Mouse (Mus musculus) gastrocnemius, postnatal 25 days (tissue): Measurements from ENCODE around the gene Dennd4c. TPM values are rescaled to one million over a fixed set of nuclear protein-coding genes. Genes with fewer than 3 reads are reported as not detected.
"Not testable (repeated sequence)": the region's sequence is repeated elsewhere in the genome, so short reads cannot be mapped to it uniquely, and the experiment has no call there.

Source experiments
- DNase-seq: peaks from one replicate; pipeline ENCODE4 v3.0.0; 2022
- total RNA-seq, 2 experiments: library from RNA; stranded (reverse); gene quantifications; 1 replicate in 1 of 2; 2 replicates in 1 of 2; pipeline ENCODE4 v1.2.3; 2021

Dennd4c gene
- total RNA-seq, 2 experiments from 2014 or later: 23.2 to 27.5 TPM

DNA sequence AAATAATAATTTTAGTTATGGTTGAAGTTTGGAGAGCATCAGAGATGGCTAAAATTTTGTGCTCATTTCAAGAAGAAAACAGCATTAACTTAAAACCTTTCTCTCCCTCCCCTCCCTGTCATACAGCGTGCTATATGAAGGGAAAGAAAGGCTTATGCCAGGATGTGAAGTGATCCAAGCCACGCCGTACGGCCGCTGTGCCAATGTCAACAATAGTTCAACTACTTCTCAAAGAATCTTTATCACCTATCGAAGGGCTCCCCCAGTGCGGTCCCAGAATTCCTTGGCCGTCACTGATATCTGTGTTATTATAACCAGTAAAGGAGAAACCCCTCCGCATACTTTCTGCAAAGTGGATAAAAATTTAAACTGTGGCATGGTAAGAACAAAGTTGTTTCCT, 29.2 kb downstream of the Dennd4c start:
- no peak for DNase-seq

DNA sequence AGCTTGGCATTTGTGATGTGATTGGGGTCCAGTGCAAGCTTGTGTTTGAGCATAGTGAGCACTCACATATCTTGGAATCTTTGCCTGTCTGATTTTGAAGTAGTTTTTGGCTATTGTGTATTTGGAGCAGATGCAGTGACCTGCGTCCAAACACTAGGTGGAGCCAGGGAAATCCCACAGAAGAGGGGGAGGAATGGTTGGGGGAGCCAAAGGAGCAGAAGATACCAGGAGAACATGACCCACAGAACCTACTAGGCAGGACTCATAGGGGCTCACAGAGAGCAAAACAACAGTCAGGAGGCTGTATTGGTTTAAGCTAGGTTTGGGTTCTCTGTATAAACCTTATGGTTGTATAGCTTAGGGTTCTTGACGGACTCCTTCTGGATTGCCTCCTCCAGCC, 62.2 kb downstream of the Dennd4c start:
- no peak for DNase-seq

DNA sequence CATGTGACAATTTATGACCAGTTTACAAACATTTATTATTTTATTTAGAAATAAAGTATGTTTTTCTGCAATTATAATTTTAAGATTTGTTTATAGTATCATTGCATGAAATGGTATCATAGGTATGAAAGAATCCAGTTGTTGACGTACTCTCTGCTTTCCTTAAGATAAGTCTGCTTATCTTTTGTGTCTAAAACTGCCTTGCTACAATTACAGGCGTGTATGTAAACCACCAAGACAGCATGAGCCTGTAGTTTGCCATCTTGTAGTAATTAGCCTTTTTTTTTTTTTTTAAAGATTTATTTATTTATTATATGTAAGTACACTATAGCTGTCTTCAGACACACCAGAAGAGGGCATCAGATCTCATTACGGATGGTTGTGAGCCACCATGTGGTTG, 66.5 kb downstream of the Dennd4c start:
- DNase-seq: no peak

DNA sequence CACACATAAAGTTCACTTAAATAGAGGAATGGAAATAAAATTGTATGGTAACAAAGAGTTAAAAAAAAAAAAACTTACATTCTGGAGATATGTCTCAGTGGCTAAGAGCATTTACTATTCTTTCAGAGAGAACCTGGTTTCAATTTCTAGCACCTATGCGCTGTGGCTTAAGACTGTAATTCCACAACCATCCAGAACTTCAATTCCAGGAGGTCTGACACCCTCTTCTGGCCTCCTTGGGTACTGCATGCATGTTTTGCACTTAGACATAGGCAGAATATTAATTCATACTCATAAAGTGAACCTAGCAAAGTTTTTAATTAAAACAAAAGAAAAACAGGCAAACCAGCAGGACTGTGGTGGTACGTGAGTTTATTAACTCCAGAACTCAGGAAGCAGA, 74.8 kb downstream of the Dennd4c start:
- no peak for DNase-seq

DNA sequence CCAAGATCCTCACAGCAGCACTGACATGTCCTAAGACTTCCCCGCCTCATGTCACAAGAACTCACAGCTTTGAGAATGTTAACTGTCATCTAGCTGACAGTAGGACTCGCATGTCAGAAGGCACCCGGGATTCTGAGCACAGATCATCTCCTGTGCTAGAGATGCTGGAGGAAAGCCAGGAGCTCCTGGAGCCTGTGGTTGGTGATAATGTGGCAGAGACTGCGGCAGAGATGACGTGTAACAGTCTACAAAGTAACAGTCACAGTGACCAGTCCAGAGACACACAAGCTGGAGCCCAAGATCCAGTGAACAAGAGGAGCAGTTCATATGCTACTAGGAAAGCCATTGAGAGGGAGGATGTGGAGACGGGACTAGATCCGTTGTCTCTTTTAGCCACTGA, 76.8 kb downstream of the Dennd4c start:
- DNase-seq: no peak

DNA sequence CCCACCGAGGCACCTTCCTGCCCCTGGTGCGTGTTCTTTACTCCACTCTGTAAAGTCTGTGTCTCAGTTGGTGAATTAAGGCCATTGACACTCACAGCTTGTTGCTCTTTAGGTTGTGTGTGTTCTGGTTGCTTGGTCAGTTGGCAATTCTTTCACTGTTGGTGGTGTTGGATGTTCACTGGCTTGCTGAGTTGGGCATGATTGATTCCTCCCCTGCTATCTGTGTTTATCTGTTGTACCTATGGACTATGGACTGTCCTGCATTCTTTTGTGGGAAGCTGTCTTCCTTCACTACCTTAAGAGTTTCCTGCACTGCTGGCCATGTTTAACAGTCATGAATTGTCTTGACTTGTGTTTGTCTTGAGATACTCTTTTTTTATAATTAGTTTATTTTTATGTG, 83.5 kb downstream of the Dennd4c start:
- DNase-seq: no peak

DNA sequence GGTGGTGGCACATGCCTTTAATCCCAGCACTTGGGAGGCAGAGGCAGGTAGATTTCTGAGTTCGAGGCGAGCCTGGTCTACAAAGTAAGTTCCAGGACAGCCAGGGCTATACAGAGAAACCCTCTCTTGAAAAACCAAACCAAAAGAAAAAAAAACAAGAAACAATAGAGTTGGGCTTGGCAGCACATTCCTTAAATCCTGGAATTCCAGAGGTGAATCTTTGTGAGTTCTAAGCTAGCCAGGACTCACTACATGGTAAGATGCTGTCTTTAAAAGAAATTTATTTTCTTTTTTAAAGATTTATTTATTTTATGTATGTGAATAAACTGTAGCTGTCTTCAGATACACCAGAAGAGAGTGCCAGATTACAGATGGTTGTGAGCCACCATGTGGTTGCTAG, 92.8 kb downstream of the Dennd4c start:
- DNase-seq: not testable (repeated sequence)

DNA sequence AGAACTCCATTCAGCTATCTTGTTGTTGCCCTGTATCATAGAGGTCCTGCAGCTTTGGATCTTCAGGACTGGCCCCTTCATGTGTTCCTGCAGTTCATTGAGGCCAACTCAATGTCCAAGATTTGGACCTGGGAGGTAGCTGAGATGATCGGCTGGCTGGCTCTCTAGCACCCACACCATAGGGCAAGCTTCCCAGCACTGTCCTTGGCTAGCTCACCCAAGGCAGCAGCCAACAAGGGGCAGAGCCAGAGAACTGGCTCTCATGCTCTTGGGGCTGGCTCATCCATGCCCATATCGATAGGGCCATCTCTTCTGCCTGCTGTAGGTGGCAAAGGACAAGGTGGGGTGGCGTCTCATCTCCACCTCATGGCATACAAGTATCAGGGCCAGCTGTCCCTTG, 97.0 kb downstream of the Dennd4c start:
- peak; percentile 62 for DNase-seq

DNA sequence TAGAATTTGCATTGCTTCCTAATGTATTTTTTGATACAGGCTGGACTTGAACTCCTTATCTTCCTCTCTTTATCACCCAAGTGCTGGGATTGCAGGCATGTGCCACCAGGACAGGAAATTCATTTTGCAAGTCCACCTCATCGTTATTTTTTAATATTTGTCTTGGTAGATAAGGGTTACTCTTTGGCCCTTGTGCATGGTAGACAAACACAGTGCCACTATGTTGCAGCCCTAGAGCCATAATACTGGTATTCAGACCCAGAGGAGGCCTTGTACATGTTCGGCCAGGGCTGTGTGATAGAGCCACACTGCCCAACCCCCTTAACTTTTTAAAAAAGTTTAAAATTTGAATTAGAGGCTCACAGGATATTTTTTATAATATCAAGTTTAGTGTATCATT, 98.9 kb downstream of the Dennd4c start:
- no peak for DNase-seq

DNA sequence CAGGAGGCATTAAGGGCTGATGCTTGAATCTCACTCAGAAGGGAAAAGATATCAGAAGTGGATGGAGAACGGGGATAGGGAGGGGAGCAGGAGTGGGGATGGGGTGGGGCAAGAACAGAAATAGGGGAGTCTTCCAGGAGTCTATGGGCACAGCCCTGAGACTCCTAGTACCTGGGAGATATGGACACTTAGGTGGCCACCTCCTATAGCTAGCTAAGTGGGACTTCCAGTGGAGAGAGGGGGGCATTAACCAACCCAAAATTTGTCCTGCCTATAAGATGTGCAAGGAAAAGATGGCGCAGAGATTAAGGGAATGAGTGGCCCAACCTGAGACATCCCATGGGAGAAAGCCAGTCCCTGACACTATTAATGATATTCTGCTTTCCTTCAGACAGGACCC, 103.0 kb downstream of the Dennd4c start:
- DNase-seq: no peak

DNA sequence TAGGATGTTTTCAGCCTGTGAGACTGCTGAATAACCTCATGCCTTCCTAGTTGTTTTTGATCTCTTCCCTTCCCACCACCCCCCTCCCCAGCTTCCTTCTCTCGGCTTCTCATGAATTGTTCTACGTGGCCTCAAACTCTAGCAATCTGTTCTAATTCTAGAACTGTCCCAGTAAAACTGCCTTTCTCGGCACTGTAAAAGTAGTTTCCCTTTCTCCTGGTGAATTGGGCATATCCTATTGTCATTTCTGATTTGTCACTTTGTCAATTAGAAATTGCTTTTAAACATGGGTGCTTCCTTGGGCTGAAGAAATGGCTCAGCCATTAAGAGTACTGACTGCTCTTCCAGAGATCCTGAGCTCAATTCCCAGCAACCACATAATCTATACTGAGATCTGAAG, 103.7 kb downstream of the Dennd4c start:
- no peak for DNase-seq

DNA sequence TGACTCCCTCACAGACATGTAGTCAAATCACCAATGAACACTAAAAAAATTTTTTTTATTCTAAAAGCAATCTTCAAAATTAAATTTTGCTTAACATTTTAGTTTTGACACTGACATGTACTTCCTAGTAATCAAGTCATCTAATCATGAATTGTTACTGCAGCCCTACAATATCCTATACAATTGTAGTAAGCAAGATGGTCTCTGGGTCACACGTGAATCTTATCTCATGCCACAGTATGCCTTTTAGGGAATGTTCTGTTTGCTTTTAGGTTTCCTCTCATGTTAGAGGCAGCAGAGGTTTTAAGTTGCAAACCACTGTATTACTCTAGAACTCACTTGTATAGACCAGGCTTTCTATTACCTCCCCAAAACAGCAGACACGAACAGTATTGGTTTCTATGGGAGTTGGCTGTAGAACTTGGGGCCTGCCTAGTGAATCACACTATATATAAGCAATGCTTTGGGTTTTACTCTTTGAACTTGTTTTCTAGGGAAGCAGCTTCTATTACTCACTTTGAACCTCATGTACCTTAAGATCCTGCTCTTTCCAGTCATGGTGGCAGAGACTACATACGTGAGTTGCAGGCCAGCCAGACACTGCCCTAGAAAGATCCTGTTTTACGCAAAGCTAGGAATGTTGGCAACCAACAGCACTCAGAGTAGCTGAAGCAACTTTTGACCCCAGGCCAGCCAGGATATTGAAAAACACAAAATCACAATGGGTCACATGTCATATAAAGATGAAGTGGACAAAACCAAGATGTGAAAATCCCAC, 104.6 kb downstream of the Dennd4c start:
- no peak for DNase-seq

DNA sequence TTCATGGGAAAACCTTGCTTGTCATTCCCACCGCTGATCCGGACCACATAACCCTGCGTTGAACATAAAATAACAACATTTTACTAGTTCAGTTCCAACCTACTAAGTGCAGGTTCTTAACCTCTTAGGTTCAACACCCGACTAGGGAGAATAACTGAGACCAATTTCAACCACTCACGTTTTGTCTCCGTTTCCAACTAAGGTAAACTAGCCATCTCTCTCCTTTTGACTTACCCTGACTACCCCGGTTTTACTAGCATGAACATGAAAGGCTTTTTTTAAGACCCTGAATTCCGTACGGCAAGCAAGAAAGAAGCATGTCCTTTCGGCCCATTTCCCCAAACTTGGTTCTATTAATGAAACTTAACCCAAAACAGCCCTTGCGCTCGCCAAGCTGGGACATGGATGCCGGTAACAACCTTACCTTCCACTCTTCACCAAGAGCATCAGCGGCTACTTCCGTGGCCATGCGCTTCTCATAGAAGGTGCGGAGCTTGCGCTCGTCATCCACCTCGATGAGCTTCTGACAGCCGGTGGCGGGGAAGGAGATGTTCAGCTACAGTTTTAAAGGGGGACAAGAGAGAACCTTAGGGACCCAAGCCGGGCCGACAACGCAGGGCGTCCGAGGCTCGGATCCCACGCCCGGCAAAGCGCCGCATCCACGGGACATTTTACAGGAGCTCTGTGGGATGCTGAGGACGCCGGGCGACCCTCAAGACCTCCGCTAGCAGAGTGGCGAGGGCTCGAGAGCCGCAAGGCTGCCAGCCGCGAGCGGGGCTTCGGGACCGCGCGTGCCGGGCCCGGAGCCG, 108.2 kb downstream of the Dennd4c start:
- DNase-seq: peak; percentile 9

DNA sequence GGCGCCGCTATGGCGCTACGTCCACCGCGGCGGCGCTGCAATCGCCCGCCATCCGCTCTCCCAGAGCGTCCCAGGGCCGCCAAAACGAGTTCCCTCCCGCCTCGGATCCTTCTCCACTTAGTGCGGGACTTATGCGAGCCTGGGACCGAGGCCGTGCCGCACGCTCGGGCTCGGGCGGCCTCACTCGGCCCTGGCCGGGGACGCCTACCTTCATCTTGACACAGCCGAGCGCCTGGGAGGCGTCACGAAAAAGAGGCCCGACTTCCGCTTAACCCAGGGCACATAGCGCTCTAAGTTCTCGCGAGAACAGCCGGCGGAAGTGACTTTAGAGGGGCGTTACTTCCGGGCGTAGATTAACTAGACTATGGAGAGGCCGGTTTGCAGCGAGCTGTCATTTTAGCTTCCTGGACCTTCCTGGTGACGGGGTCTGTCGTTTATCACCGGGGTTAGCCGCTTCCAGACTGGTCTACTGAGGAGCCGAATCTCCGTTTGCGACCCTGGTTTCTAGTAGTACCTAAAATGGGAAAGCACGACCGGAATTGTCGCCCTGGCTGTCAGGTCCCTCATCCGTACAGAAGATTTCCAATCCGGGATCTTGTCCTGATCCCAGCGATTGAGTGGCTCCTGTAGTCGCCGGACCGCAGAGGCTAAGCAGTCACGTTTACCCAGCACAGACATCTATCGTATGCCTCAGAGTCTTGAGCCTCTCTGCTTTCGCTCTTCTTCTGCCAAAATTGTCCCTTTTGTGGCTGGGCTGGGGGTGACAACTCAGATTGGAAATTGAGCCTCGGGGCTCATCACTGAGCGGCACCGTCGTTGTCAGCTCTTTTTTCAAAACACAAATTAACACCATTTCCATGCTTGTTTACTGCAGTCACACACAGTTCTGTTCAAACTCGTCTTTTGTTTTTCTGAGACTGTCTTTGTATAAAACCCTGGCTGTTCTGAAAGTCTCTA, 109.0 kb downstream of the Dennd4c start, which contains the start of gene Rps6:
Gene Rps6, minus strand, starts transcription at position 300 of the 957 bp plus-strand sequence.
- DNase-seq: peak; percentile 93

DNA sequence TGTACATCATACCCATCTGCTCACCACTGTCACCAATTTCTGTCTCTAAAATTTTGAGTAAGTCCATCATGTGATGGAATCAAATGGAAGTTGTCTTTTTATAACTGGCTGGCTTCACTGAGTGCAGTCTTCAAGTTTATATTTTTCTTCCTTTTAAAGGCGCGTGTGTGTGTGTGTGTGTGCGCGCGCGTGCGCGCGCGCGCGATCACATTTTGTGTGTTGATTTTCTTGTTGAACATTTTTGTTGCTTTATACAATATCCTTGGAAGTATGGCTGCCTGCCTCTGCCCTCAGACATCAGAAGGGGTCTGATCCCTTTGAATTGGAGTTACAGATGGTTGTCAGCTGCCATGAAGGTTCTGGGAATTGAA, 109.7 kb downstream of the Dennd4c start:
- DNase-seq: no peak

DNA sequence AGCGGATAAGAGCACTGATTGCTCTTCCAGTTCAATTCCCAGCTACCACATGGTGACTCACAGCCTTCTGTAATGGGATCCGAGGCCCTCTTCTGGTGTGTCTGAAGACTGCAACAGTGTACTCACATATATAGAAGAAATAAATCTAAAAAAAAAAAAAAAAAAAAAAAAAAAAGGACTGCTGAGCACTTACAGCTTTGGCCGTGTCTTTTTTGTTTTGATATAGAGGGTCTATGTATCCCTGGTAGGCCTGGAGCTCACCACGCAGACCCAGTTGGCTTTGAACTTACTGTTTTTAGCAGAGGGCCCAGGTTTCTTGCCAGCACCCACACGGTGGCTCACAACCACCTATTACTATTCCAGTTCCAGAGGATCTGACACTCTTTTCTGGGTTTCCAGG, 115.7 kb downstream of the Dennd4c start:
- no peak for DNase-seq

DNA sequence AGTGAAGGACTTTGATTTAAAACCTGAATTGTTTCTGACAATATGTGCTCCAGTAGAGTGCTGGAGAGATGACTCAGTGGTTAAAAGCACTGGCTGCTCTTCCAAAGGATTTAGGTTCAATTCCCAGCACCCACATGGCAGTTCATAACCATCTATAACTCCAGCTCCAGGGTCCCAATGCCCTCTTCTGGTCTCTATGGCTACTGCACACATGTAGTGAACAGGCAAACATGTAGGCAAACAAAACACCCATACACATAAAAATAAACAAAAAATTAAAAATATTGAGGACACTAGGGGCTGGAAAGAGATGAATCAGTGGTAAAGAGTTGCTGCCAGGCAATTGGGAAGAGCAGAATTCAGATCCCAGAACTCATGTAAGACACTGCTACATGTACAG, 123.6 kb downstream of the Dennd4c start:
- DNase-seq: no peak

DNA sequence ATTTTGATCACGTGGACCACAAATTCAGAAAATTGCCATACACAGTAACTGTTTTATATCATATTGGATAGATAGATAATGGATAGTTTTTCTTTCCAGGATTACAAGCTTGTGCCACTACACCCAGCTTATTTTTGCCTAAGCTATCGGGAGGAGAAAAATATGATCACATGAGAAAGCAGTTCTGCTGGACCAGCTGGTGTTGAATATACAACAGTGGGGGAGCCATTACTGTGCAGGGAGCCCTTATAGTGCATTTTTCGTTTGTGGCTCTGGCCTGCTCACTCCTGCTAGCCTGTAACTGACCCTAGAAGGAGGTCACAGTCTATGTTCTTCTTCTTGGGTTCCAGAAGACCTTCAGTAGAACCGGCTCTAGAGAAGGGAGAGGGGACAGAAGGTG, 124.7 kb downstream of the Dennd4c start:
- DNase-seq: no peak

DNA sequence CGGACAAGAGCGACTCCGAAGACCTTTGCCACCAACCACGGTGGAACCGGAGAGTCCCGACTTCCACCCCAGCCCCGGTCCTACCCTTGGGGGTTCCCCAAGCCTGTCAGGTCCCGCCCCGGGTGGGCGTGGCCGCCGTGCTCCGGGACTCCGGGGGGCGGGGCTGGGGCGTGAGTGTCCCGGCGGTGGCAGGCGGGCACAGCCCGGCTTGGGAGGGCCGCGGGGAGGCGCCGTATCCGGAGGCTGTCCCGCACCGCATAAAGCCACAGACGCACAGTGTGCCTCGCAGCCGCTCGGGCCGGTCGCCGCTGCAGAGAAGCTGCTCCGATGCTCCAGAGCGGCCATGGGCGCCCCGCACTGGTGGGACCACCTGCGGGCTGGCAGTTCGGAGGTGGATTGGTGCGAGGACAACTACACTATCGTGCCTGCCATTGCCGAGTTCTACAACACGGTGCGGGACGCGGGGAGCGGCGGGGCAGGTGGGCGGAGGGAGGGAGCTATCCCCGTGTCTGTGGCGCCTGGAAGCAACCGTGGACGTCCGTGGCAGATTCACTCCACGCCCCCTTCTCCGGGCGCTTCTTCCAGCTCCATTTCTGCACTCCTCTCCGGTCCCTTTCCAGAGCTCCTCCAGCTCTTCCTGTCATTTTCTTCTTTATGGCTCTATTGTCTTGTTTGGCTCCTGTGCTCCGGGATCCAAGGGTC, 125.9 kb downstream of the Dennd4c start, which contains the start of gene Acer2:
Gene Acer2, plus strand, starts transcription at position 251 of the 702 bp plus-strand sequence.
- peak; percentile 92 for DNase-seq

DNA sequence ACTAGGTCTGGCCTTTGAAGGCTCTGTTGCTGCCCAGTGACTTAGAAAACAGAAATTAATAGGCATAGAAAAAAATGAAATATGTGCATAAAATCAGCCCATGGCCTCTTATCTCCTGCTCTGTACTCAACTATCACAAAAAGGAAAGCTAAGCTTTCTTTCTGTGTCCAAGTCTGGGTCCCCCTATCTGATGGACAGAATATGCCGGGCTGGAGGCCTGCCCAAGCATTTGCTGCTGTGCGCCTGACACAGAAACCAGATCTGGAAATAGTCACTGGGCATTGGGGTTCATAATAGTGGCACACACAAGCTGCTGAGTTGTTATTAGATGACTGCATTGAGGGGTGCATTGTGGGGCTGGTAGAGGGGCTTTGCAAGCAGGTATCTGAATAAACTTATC, 131.1 kb downstream of the Dennd4c start:
- no peak for DNase-seq

DNA sequence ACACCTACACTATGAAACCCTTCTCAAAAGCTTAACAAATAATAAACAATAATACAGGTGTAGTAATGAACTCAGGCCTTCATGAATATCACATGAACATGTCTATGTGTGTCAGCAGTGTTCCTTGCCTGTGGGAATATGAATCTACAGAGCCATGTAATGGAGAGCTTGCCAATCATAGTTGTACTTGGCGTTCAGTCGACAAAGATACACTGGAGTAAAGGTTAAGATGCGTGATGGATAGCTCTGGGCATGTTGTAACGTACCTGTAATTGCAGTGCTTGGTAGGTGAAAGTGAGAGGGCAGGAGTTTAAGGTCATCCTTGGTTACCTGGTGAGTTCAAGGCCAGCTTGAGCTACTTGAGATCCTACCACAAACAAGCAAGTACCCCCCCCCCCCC, 132.8 kb downstream of the Dennd4c start:
- no peak for DNase-seq

DNA sequence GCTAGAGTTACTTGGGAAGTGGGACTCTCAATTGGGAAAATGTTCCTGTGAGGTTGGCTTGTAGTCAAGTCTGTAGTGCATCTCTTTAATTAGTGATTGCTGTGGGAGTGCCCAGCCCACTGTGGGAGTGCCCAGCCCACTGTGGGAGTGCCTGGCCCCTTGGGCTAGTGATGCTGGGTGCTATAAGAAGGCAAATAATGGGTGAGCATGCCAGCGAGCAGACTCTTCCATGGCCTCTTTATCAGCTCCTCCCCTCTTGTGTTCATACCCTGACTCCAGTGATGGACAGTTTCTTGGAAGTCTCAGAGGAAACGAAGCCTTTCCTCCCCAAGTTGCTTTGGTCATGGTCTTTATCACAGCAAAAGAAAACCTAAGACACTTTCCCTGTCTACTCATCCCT, 134.1 kb downstream of the Dennd4c start:
- DNase-seq: no peak
